Mouse (Mus musculus) kidney, adult 11 months (tissue): ENCODE results near the gene Gucd1.
A peak's percentile ranks its signal among the peaks of the same experiment; 100 is the strongest.
"Not testable (repeated sequence)": the region's sequence is repeated elsewhere in the genome, so short reads cannot be mapped to it uniquely, and the experiment has no call there.

ENCODE experiments used
- DNase-seq: peaks from one replicate; pipeline ENCODE4 v3.0.0; 2022

Gene Gucd1

DNA sequence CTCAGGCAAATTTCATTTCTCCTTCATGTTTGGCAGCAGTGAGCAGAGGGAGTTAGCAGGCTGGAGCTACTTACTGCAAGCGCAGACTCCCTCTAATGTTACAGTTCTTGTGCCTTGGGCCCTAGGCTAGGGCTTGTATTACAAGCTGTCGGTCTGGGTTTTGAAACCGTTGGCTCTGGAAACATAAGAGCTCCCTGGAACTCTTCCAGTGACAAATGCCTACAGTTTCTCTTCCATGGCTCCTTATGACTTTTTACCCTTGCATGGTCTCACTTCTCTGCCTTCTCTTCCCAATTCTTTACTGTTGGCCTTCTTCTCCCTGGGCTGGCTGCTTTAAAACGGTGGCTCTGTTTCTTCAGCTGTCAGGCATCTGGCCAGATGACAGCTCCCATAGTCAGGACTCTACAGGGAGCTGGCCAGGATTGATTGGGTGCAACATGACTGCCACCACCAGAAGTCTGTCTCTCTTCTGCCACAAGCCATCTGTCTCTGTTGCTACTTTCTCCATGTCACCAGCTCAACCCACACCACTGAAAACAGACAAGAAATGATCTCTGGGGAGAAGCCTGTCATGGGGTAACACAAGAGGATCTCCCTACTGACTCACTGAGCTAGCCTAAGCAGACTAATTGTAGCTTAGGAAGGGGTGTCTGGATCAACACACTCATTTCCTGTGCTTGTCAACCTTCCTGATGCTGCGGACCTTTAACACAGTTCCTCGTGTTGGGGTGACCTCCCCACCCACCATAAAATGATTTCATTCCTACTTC is 51.8 kb downstream of the Gucd1 start:
- DNase-seq, result no peak

DNA sequence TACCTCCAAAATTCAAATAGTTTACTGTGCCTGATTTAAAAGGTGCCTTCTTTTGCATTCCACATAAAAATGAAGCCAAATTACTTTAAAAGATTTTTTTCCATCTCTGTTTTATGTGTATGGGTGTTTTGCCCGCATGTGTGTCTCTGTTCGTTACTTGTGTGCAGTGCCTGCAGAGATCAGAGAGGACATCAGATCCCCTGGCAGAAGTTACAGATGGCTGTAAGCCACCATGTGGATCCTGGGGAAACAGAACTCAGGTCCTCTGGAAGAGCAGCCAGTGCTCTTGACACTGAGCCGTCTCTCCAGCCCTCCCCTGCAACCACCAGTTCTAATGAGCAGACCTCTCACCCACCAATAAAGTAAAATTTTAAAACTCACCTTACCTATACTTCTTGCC is 55.0 kb downstream of the Gucd1 start:
- no peak for DNase-seq

DNA sequence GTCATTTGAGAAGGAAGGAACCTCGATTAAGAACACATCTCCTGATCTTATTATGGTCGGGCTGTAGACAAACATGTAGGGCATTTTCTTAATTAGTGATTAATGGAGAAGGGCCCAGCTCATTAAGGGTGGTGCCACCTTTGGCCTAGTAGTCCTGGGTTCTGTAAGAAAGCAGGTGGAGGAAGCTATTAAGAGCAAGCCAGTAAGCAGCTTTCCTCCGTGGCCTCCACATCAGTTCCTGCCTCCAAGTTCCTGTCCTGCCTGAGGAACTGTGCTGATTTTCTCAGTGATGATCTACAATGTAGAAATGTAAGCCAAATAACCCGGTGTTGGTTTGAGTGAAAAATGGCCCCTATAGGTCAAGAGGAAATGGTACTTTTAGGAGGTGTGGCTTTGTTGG is 59.4 kb downstream of the Gucd1 start:
- no peak for DNase-seq

DNA sequence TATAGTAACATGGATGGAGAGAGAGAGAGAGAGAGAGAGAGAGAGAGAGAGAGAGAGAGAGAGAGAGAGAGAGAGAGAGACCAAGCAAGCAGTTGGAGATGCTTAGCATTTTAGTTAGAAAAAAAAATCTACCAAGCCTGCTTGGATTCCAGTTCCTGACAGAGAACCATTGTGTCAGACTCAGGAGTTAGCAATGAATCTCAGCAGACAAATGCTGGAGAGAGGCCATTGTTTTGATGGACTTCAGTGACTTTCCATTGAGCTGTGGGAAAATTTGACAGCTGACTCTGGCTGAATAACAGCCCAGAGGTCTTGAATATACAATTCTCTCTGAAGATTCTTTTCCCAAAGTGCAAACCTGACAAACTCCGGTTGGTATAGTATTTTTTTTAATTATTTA is 59.9 kb downstream of the Gucd1 start:
- no peak for DNase-seq

DNA sequence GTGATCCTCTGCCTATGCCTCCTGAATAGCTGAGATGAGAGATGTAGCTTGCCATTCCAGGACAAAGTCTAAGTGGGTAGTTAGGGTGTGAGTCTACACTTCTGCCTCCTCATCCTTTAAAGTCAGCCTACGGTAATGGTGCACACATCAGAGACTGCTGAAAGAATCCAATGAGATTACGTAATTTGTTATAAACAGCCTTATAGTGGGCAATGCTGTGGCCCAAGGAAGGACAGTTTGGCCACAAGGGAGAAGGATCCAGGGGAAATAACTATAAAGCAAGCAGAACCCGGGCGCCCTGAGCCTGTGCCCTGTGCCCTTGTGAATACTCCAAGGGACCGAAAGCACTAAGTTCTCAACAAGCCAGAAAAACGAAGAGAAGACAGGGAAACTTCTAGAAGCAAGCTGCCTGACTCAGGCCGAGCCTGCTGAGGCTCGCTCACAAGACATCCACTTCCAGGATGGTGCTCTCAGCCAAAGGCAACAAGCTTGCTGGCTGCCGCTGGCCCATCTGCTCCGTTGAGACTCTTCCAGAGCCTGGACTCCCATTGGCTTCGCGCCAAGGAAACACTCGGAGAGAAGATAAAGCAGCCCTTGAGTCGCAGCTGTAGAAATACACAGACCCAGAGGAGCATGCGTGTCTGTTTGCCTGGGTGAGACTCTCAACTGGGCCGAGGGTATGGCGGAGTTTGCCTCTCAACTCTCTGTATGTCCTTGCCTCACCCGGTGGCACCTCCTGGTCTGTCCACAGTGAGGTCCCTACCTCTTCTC is 61.5 kb downstream of the Gucd1 start:
- not testable (repeated sequence) for DNase-seq

DNA sequence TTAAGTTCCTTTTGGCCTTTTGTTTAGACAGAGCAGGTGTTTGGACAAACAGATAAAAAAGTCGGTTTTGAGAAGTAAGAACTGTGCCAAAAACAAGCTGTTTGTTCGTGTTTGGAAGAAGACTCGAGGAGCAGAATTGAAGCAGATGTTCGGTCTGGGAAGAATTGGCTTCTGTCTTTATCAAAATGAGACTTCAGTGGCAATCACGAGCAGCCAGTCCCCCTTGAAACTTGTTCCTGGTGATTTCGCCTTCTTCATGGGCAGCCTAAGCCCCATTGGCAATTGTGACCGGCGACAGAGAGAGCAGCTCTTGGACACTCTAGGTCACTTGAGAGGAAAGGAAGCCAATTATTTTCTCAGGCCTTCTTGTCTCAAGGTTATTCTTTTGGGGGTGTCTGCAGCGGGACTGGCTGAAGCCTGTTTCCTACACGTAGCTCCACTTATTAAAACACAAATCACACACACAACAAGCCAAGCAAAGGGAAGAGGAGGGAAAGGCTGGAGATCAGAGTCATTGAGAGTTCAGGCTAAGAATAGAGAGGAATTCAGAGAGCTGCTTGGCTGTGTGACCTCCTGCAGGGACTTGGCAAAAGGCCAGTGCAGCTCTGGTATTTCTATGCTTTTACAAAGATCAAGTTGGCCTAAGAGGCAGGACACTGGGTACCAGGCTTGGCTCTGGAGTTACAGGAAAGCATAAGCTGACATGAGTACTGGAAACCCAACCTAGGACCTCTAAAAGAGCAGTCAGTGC is 66.6 kb downstream of the Gucd1 start:
- peak; percentile 82 for DNase-seq

DNA sequence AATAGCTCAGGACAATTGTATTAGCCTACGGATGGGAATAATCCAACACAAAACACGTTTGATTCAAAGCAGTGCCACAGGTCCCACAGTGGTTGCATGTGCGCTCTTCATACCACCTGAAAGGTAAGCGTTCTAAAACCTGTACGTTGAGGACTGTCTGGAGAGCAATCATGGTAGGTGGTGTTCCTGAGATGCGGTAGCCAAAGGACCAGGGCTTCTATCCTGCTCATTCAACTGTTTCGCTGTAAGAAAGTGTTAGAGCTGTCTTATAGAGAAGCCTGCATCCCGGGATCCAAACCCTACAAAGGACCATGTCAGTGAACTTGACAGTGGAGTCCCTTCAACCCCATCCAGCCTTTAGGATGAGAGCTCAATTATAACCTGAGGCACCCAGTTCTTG is 67.4 kb downstream of the Gucd1 start:
- no peak for DNase-seq

DNA sequence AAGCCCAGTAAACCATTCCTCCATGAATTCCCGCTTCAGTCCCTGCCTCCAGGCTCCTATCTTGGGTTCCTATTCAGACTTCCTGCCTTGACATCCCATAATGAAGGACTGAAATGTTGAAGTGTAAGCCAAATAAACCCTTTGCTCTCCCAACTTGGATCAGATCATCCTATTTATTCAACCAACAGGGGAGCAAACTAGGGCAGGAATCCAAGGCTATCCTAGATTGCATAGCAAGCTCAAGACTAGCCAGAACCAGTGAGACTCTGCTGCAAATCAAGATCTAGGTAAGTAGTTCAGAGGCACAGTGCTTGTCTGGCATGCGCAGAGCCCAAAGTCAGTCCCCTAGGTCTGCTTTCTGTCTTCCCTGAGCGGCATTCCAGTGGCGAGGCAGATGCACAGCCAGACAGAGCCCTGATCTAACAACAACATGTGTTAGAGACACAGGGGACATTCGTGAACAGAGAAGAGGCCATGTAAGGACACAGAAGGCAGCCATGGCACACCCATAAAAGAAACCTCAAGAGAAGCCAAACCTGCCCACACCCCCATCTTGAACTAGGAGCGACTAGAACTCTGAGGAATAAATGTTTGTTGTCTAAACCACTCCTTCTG is 68.9 kb downstream of the Gucd1 start:
- no peak for DNase-seq

DNA sequence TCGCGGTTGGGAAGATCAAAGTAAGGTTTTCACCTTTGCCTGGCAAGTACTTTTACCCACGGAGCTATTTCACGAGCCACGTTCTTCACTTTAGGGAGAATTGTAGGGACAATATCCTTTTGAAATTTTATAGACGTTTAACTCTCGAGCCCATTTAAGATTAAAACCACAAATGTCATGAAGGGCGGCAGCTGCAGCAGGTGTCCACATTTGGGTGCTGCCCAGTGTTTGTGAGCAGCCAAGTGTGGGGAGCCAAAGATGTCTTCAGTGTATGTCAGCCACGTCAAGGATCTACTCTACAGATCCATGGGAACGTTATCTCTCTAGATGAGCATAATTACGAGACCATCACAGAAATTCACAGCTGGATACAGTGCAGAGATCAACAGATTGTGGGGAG is 70.3 kb downstream of the Gucd1 start:
- DNase-seq, result no peak

DNA sequence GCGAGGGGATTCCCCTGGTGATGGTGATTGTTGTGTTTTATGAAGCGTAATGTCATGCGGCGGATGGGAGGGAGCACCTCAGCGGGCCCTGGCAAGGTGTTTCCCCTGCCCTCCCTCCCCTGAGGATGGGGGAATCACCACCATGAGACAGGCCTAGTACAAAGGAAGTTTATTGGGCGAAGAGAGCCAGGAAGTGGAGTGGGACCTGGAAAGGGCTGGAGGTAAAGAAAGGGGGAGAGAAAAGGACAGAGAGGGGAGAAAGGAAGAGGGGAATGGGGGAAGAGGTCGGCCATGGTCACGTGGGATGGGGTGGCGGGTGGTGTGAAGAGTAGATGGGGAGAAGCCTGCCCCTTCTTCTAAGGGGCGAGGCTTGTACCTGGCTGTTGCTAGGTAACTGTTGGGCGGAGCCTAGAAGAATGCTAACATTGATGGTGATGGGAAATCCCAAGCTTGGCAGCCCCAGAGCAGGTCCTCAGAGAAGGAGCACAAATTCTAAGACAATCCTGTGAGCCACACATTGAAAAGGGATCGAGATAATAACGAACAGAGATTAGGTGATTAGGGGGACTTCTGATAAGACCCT is 71.2 kb downstream of the Gucd1 start:
- DNase-seq, result no peak

DNA sequence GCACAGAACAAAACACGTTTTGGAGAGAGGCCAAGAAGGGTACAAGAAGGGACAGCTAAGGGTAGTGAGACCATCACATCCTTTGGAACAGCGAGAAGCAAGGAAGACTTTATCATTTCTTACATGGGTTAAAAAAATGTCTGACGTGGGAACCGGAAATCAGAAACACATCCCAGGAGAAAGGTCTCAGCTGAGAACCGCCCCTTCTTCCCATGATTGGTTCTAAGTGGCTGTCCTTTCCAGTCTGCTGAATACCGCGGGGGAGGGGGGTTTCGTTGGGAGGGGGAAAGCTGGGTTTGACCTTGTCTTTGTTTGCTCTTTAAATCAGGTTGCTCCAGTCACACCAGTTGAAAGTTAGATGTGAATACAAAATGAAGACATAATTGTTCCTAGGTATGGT is 72.7 kb downstream of the Gucd1 start:
- DNase-seq, result no peak

DNA sequence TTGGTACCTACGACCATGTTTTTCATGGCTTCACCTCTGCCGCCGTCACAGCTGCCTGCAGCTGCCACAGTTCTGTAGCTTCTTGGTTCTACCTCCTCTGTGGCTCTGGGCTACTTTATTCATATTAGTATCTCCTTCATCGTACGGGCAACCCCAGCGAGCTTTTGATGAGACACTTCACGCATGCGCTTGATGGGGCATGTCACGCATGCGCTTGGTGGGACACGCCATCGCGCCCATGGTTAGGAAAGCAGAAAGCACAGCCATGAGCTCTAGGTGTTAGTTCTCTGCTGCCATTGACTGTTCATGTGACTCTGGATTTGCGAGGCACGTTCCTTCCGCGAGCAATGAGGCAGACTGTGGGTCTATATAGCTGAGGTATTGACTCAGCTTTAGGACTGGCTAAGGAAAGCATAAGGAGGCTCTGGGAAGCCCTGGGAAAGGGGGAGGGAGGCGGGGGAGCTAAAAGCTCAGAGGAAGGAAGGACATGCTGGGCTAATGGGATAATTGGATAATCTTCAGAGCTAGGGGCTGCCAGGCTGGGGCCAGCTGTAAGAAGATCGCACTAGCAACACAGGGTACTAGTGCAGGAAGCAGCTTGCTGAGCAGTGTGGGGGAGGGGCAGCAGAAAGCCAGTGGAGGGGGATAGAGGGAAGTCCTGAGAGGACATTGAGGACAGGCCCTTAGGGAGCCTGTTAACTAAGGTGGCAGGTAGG is 73.5 kb downstream of the Gucd1 start:
- DNase-seq, result no peak

DNA sequence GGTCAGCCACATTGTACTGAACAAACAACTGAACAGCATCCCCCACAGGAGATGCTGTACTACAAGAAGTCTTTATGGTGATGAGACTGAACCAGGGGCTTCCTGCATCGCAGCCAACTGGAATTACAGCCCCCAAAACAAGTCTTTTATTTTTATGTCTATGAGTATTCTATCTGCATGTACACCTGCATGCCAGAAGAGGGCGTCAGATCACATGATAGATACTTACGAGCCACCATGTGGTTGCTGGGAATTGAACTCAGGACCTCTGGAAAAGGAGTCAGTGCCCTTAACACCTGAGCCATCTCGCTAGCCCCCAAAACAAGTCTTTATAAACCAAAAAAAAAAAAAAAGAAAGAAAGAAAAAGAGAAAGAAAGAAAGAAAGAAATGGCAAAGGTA is 74.8 kb downstream of the Gucd1 start:
- no peak for DNase-seq

DNA sequence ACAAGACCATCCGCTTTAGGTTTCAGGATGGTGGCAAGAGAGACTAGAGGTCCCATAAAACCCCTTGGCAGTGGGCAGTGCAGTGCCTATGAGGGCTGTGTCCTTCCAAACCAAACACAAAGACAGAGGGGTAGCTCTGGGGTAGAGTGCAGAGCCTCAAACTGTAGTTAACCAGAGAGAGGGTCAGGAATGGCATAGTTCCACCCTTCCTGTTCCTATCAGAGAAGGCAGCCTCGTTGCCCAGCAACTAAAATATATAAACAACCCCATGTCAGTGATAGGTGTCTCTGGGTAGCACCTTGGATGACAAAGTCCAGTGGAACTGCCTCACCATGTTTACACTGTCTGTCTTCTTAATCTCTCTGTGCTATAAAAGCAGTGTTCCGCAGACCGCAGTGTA is 76.0 kb downstream of the Gucd1 start:
- no peak for DNase-seq

DNA sequence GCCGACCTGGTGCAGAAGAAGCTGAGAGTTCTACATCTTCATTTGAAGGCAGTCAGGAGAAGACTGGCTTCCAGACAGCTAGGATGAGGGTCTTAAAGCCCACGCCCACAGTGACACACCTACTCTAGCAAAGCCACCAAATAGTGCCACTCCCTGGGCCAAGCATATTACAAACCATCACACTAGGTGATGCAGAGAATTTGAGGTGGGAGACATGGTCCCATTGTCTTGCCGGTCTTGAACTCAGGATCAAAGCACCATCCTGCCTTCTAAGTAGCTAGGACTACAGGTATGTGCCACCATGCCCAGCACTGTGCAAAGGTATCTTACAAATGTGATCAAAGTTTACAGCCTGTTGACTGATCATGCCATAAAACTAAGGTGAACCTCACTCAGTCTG is 77.0 kb downstream of the Gucd1 start:
- DNase-seq, result no peak

DNA sequence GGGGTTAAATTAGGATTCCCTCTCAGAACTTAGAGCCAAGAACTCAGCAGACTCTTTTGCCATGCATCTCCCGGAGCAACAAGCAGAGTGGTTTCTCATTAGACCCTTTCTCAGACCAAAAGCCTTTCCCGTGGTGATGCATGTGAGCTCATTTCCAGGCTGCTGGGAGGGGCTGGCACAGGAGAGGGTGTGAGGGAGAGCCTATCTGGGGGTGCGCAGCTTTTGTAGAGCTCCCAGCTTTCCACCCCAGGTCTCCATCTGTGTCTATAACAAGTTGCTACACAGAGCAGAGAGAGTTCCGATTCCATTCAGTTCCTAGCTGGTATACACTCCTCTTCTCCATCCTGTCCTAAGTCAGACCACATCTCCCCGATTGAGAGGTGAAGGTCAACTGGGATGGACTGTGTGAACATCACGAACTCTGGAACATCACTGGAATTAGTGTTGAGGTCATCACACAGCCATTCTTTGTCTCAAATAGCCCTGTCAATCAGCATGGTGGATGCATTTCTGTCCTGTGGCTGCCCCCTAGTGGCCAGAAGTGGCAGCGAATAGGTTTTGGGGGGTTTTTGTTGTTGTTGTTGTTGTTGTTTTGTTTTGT is 78.5 kb downstream of the Gucd1 start:
- no peak for DNase-seq

DNA sequence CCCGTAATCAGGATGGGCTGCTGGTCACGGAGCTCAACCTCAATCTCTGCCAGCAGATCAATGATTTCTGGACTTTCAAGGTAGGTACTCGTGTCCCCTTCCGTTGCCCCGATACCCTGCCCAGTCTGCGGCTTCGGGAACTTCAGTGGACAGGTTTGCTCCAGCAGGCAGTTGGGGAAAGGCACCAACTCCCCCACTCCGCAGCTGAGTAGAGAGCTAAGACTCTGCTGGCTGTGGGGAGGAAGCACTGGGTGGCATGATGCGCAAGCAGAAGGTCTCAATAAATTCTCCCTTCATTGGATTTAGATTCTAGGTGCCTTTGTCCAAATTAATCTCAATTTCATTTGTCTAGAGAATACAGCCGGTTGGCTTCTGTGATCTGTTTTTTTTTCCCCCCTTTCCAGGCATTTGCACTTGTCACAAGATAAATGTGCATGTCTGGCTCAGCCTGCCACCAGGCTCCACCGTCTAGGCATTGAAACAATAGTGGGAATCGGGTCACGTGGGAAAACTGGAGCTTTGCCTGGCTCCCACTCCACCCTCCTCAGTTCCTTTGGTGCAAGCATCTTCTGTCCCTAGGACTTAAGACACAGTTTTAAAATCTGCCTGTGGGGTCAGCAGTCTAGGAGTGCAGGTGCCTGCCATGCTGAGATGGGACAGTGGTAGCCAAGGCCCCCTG is 79.5 kb downstream of the Gucd1 start:
- peak; percentile 74 for DNase-seq

DNA sequence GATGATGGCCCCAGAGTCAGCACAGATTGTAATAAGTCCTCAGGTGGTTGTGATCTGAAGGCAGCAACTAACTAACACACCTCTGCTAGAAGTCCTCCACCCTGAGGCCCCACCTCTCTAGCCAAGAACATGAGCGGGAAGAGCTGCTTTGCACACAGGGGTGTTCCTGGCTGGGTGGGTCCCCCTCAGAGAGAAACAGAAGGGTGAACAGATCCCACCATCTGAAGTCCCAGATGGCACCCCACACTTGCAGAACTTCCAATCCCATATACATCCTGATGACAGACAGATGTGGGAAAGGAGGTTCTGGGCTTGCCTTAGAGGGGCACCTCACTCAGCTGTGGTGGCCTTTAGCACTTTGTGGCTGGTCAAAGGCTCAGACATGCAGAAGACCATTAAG is 80.5 kb downstream of the Gucd1 start:
- DNase-seq, result no peak

DNA sequence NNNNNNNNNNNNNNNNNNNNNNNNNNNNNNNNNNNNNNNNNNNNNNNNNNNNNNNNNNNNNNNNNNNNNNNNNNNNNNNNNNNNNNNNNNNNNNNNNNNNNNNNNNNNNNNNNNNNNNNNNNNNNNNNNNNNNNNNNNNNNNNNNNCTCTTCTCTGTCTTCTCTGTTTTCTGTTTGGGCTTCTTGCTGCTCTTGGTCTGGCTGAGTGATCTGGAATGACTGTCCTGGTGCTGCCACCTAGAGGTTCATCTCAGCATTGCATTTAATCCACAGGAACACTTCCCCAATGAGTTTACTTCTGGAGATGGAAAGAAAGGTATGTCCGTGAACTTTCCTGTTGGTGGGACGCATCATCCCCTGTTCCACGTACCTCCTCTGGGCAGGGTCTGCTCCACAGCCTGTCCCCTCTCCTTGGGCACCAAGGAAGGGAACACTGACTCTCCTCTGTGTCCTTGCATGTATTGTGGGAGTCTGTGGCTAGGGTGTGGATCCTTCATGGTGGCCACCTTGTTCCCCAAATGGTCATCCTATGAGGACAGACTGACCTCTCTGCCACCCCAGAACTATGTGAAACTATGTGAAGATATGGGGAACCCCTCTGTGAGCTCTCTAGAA is 81.1 kb downstream of the Gucd1 start:
- peak; percentile 68 for DNase-seq

DNA sequence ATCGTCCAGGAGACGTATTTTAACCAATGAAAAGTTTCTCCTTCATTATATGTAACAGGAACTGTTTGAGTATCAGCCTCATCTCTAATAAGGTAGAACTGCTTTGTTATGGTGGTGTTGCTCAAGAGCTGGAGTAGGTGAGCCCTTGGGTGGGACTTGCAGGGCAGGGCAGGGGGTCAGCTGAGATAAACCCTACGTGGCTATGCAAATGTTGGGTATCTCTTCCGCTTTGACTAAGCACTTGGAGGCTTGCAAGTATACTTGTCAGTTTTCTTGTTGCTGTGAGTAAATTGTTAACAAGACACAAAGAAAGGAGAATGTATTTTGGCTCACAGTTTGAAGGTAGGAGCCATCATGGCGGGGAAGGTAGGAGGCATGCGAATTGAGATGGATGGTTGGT is 87.1 kb downstream of the Gucd1 start:
- no peak for DNase-seq

DNA sequence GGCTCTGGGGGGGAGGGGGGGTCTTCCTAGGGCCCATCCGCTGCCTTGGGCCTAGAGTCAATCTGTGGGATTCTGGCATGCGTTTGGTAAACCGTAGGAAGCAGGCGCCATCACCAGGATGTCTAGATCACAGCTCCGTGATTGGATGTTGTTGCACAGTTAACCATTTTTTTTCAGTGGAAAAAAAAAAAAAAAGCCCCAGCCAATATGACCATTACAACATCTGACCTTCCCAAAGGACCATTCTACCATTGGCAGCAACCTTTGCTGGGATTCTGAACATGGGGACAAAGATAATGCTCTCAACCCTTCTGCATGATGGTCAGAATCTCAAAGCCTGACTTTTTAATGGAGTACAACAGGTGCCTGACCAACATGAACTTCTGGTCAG is 87.6 kb downstream of the Gucd1 start:
- no peak for DNase-seq
